Mouse (Mus musculus) limb, embryonic 12.5 days (tissue): ENCODE data around the gene Tcap. TPM values are rescaled to one million over a fixed set of nuclear protein-coding genes. Genes with fewer than 3 reads are reported as not detected.

Source experiments
- ATAC-seq: fragments of 200-750 bp; cut with Nextera tagmentation; 2 replicates; pipeline ENCODE4 v1.8.0; 2017; ENCODE audit warnings: low read depth, moderate TSS enrichment; ENCODE audit not compliant: insufficient number of reproducible peaks, insufficient read depth, low FRiP score, low TSS enrichment
- H3K27ac ChIP-seq: fragments of 300-500 bp; sonication (generic); 2 replicates; pipeline ENCODE4 v1.5.1; 2016; ENCODE audit warnings: mild to moderate bottlenecking, moderate library complexity
- H3K27me3 ChIP-seq: fragments of 300-500 bp; sonication (generic); 2 replicates; pipeline ENCODE4 v1.6.1; 2016; ENCODE audit warnings: mild to moderate bottlenecking, moderate library complexity
- H3K36me3 ChIP-seq: fragments of 300-500 bp; sonication (generic); 2 replicates; pipeline ENCODE4 v1.6.1; 2016; ENCODE audit warnings: mild to moderate bottlenecking, moderate library complexity
- H3K4me1 ChIP-seq: fragments of 300-500 bp; sonication (generic); replicated peaks from 2 replicates; pipeline ENCODE4 v1.6.1; 2016
- H3K4me2 ChIP-seq: fragments of 300-500 bp; sonication (generic); 2 replicates; pipeline ENCODE4 v1.6.1; 2016; ENCODE audit warnings: mild to moderate bottlenecking, moderate library complexity
- H3K4me3 ChIP-seq: fragments of 300-500 bp; sonication (generic); replicated peaks from 2 replicates; pipeline ENCODE4 v1.5.1; 2016; ENCODE audit warnings: mild to moderate bottlenecking
- H3K9ac ChIP-seq: fragments of 300-500 bp; sonication (generic); replicated peaks from 2 replicates; pipeline ENCODE4 v1.6.1; 2016; ENCODE audit warnings: mild to moderate bottlenecking, moderate library complexity
- H3K9me3 ChIP-seq: fragments of 300-500 bp; sonication (generic); 2 replicates; pipeline ENCODE4 v1.6.1; 2016; ENCODE audit warnings: mild to moderate bottlenecking, moderate library complexity
- WGBS: fragments of 180-500 bp; shearing (Covaris S2); methylation state at CpG from one replicate; pipeline ENCODE4 v1.1.7; 2016; 5-methylcytosine and 5-hydroxymethylcytosine counted together
- polyA plus RNA-seq: library from polyadenylated mRNA; unstranded; fragments of >200 nt; fragmentation: Nextera tagmentation; extraction: Ambion mirVana; gene quantifications from 2 replicates; pipeline ENCODE4 v1.2.1, GENCODE M21; 2016

The Tcap gene
- polyA plus RNA-seq, 1 experiment from 2014 or later, result 4.7 TPM

DNA sequence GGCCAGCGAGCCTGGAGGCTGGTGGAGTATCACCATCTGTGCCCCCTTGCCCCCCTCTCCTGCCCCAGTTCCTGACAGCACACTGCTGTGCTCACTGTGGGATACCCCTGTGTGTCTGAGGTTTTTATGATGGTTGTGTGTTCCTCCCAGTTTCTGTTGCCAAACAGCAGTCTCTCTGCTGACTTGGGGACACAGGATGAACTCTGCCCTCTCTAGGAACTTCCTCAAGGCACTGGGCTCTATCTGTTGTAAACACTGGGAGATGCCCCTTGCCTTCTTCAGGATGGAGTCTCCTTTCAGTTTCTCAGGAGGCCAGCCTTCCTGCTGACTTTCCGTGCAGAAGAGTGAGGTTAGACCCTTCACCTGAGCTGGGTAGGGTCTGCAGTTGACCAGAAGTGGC, 30.6 kb downstream of the Tcap start:
- Histone ChIP-seq H3K9me3 (no peaks in the 10 kb centered on the region), H3K36me3 (peaks cover 11% of the 10 kb centered on the region), H3K4me1 (peaks cover 41% of the 10 kb centered on the region), H3K4me2 (peak overlapping the region; percentile 73), H3K4me3 (peak overlapping the region; percentile 95), H3K27ac (no peak overlapping the region), H3K27me3 (peaks cover 16% of the 10 kb centered on the region), H3K9ac (no peak overlapping the region)
- 19% methylated on average over 2 of the region's 2 CpGs for WGBS
- ATAC-seq, result no peak

GRCm38 (mm10) chr11:98417074-98417473, 33.5 kb downstream of the Tcap start:
- H3K36me3 ChIP-seq, result peaks cover 38% of the 10 kb centered on the region
- WGBS, result 66% methylated on average over 1 of the region's 1 CpGs
- no peak for ATAC-seq
- no peaks in the 10 kb centered on the region for H3K9me3 ChIP-seq
- peaks cover 30% of the 10 kb centered on the region for H3K4me1 ChIP-seq
- no peak overlapping the region for H3K4me3 ChIP-seq
- H3K9ac ChIP-seq, result no peak overlapping the region
- H3K27ac ChIP-seq, result no peak overlapping the region
- no peak overlapping the region for H3K4me2 ChIP-seq
- H3K27me3 ChIP-seq, result 0 out of 2 replicates have a peak, but pooled peaks cover 2% of the 10 kb centered on the region

DNA sequence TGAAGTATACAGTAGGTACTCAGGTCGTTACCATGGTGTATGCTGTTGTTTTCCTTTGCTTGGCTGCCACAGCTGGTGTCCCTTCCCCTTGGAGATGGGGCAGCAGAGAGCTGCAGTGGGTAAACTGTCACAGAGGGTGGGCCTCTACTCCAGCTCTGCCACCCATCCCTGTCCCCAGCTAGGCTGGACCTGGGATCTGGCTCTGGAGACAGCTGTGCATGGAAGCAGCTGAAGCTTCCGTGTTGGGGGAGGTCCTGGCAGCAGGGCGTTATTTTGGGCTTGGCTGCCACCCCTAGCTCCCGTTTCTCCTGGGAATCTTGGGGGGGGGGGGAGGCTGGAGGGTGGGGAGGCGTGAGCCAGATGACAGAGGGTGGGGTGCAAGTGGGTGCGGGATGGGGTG, 34.7 kb downstream of the Tcap start:
- WGBS, result 59% methylated on average over 5 of the region's 6 CpGs
- ATAC-seq, result no peak
- no peak overlapping the region for H3K27ac ChIP-seq
- H3K27me3 ChIP-seq, result 0 out of 2 replicates have a peak, but pooled peaks cover 2% of the 10 kb centered on the region
- H3K4me1 ChIP-seq, result peaks cover 30% of the 10 kb centered on the region
- no peak overlapping the region for H3K4me3 ChIP-seq
- H3K4me2 ChIP-seq, result no peak overlapping the region
- peaks cover 50% of the 10 kb centered on the region for H3K36me3 ChIP-seq
- no peak overlapping the region for H3K9ac ChIP-seq
- H3K9me3 ChIP-seq, result no peaks in the 10 kb centered on the region

DNA sequence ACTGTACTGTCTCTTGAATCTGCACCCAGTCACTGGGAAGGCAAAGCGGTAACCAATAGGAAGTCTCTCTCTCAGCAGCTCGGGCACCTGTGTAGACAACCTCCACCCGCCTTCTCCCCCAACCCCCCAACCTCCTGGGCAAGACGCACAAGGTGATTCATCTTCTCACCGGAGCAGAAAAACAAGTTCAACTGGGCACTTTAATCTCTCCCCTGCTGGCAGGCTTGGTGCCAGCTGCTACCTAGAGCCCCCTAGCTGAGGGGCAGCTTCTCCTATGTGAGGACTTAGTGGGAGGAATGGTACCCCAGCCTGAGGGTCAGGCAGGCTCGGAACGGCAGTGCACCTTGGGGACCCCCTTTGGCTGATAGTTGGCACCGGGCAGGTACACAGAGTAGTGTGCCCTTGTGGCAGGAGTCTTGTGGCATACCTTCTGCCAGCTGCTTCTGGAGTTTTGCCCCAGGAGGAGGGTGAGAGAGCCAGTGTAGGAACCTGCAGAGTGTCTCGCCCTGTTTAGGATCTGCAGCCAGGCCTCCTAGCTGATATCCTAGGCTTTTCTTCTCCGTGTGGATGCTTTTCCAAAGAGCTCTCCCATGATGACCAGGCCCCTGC, 35.4 kb downstream of the Tcap start:
- Histone ChIP-seq H3K27me3 (0 out of 2 replicates have a peak, but pooled peaks cover 2% of the 10 kb centered on the region), H3K4me1 (peaks cover 24% of the 10 kb centered on the region), H3K4me3 (no peak overlapping the region), H3K4me2 (no peak overlapping the region), H3K27ac (no peak overlapping the region), H3K9ac (no peak overlapping the region), H3K9me3 (no peaks in the 10 kb centered on the region), H3K36me3 (peaks cover 58% of the 10 kb centered on the region)
- no peak for ATAC-seq
- 82% methylated on average over 10 of the region's 10 CpGs for WGBS

DNA sequence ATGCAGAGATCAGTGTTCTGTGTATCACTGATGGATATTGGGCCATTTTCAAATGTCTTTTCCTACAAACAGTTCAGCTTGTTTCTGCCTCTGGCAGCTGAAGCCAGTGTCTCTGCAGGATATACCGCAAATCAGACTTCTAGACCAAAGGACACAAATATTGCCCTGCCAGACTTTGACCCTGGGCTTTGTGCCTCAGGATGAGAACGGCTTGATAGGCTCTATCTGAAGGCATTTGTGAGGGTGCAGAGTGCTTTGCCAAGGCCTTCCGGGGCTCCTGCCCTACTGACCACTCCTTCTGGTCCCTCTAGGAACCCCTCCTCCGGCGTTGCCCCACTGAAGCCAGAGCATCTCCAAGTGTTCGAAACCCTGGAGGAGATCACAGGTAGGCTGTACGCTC, 43.0 kb downstream of the Tcap start:
- no peaks in the 10 kb centered on the region for H3K9me3 ChIP-seq
- H3K9ac ChIP-seq, result no peak overlapping the region
- no peak overlapping the region for H3K4me2 ChIP-seq
- H3K4me3 ChIP-seq, result no peak overlapping the region
- H3K27me3 ChIP-seq, result no peaks in the 10 kb centered on the region
- WGBS, result 94% methylated on average over 7 of the region's 7 CpGs
- H3K27ac ChIP-seq, result no peak overlapping the region
- no peak for ATAC-seq
- H3K4me1 ChIP-seq, result no peaks in the 10 kb centered on the region
- H3K36me3 ChIP-seq, result peaks cover 100% of the 10 kb centered on the region

DNA sequence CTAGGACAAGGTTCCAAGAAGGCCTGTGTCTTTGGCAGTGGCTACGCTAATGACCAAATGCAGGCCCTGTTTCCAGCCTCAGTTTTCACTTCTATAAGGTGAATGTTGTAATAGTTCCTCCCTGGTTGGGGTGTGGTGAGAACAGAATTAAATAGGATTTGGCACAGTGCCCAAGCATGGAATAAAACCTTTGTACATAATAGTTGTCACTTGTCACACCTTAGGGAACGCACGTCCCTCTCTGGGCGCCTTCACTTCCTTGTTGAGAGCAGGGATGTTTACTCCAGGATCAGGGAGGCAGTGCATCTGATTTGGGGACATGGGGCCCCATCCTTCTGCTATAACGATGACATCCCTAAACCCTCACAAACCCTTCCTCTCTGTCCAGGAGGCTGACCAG, 44.8 kb downstream of the Tcap start:
- Histone ChIP-seq H3K4me3 (no peak overlapping the region), H3K27ac (no peak overlapping the region), H3K9me3 (no peaks in the 10 kb centered on the region), H3K4me1 (no peaks in the 10 kb centered on the region), H3K9ac (no peak overlapping the region), H3K4me2 (no peak overlapping the region), H3K27me3 (no peaks in the 10 kb centered on the region), H3K36me3 (peaks cover 100% of the 10 kb centered on the region)
- WGBS, result 90% methylated on average over 5 of the region's 5 CpGs
- no peak for ATAC-seq

DNA sequence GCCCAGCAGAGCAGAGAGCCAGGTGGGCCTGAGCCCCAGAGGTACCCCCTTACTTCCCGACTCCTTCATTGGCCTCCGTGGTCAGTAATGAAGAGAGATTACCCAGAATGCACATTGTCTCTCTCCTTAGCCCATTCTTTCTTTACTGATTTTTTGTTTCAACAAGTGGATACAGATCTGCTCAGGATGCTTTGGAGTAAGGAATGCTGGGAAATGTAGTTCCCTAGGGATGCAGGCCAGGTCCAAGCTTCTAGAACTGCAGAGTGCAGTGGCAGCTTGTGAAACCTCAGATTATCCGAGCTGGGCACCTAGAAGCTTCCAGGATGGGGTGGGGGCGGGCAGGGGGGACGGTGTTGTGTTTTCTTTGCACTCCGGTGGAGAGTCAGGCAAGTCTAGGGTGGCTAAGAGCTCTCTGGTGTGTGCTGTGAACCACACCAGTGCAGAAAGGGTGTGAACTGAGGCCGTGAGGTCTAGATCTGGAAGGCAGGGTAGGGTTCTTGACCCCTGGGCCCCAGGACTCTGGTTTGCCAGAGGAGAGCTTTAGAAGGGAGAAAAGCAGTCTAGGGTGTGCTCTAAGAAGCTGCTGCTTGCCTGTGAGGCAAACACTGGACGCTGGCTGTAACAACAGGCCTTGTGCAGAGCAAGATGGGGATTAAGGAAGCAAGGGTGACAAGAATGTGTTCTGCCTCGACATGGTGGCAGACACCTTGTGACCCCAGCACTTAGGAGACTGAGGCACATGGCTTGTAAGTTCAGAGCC, 48.3 kb downstream of the Tcap start:
- 80% methylated on average over 9 of the region's 9 CpGs for WGBS

More for the DNA sequence above, 48.3 kb downstream of the Tcap start:
- peaks cover 100% of the 10 kb centered on the region for H3K36me3 ChIP-seq
- H3K4me3 ChIP-seq, result no peak overlapping the region
- no peak overlapping the region for H3K9ac ChIP-seq
- H3K27me3 ChIP-seq, result no peaks in the 10 kb centered on the region
- no peak for ATAC-seq
- H3K9me3 ChIP-seq, result no peaks in the 10 kb centered on the region
- H3K4me2 ChIP-seq, result no peak overlapping the region
- H3K4me1 ChIP-seq, result no peaks in the 10 kb centered on the region
- no peak overlapping the region for H3K27ac ChIP-seq

Other genes with a start within 250 kb of the Tcap start
- 24.3 and 25.9 TPM in 2 replicates for gene Fbxl20, start 233.4 kb upstream of the Tcap start, polyA plus RNA-seq
- 75.3 and 80.1 TPM in 2 replicates for gene Med1, start 190.5 kb upstream of the Tcap start, polyA plus RNA-seq
- 15.1 and 17.0 TPM in 2 replicates for gene Cdk12, start 180.8 kb upstream of the Tcap start, polyA plus RNA-seq
- gene Neurod2, start 54.2 kb upstream of the Tcap start, polyA plus RNA-seq, result 0.09 TPM in 1 of 2 replicates, not detected in the other
- 0.18 and 0.76 TPM in 2 replicates for gene Ppp1r1b, start 35.4 kb upstream of the Tcap start, polyA plus RNA-seq
- gene Stard3, start 25.4 kb upstream of the Tcap start, polyA plus RNA-seq, result 39.9 and 41.9 TPM in 2 replicates
- gene Pnmt, start 2.6 kb downstream of the Tcap start, polyA plus RNA-seq, result 0.37 and 0.41 TPM in 2 replicates
- 7.9 and 9.7 TPM in 2 replicates for gene Pgap3, start 16.7 kb downstream of the Tcap start, polyA plus RNA-seq
- gene Erbb2, start 28.7 kb downstream of the Tcap start, polyA plus RNA-seq, result 40.8 and 45.7 TPM in 2 replicates
- gene Mien1, start 55.2 kb downstream of the Tcap start, polyA plus RNA-seq, result 74.4 and 79.8 TPM in 2 replicates
- gene Grb7, start 62.6 kb downstream of the Tcap start, polyA plus RNA-seq, result 5.1 and 5.4 TPM in 2 replicates
- 0.45 and 0.54 TPM in 2 replicates for gene Ikzf3, start 162.2 kb downstream of the Tcap start, polyA plus RNA-seq
- 0.65 TPM in 1 of 2 replicates, not detected in the other for gene Zpbp2, start 167.3 kb downstream of the Tcap start, polyA plus RNA-seq
- 58.2 and 63.1 TPM in 2 replicates for gene Ormdl3, start 203.6 kb downstream of the Tcap start, polyA plus RNA-seq
- not detected in 2 replicates for gene Lrrc3c, start 214.5 kb downstream of the Tcap start, polyA plus RNA-seq
- gene Gm12355, start 241.8 kb downstream of the Tcap start, polyA plus RNA-seq, result 1.2 and 1.3 TPM in 2 replicates
- gene Gsdma3, start 242.5 kb downstream of the Tcap start, polyA plus RNA-seq, result not detected in 2 replicates